Mouse (Mus musculus) ES-E14 (cell line): ENCODE measurements at regions not wholly inside any gene's neighbourhood (a gene's known extent, or its start where the extent isn't known, plus 50 kb on each side); places are given as distances from the start of the nearest gene placed in this dataset.

Experiments
- HCFC1 ChIP-seq: IDR thresholded peaks from 2 replicates; pipeline ENCODE4 v1.6.1; 2012; ENCODE audit warnings: low read length, inconsistent platforms, borderline replicate concordance; ENCODE audit not compliant: insufficient read depth
- ZC3H11A ChIP-seq: IDR thresholded peaks from 2 replicates; pipeline ENCODE4 v1.6.1; 2012; ENCODE audit warnings: low read depth, mild to moderate bottlenecking, inconsistent platforms, low read length, borderline replicate concordance

- no peak for TF ChIP-seq ZC3H11A
- no peak for TF ChIP-seq HCFC1
Measured at GRCm38 (mm10) chr5:35159178-35159661, 53.7 kb upstream of the Lrpap1 start.
